29 mouse cellular contexts compared by ENCODE assay signal in the genomic region with DNA sequence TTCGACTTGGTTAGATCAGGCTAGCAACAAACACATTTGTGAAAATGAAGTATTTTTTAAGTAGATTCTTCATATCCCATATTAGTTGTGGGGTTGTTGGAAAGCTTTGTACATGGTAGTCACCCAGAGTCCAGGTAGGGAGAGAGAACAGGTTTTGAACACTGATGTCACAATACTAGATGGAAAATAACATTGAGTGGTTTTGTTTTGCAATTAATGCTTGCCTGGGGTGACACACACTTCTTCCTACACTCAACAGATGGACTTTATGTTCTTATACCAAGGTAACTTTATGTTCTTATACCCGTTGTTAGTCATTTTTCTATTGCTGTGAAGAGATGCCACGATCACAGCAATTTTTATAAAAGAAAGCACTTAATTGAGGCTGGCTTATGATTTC.
"Had no signal": no experiment of that assay in that cellular context is flagged by ENCODE, and none has a peak within 500 bp of the region (broad histone marks: within the 10 kb centered on the region; RNA-seq: fewer than 3 reads in every experiment).

No protein-coding gene starts in this region.

- DNase-seq: cerebellum, adult 2 months; cerebellum, adult 8-10 months; cerebellum, adult 9-10 months; cerebellum, adult 9-11 months; cerebellum, postnatal 10 days; cerebellum, postnatal 14 days; cerebellum, postnatal 25 days; cerebellum, postnatal 36 days; embryo, embryonic 11 days; forebrain, postnatal 0 days; gastrocnemius, adult 2 months; gastrocnemius, postnatal 10 days; gastrocnemius, postnatal 14 days; gastrocnemius, postnatal 25 days; gastrocnemius, postnatal 36 days; heart, adult 11 months; heart, adult 18-20 months; heart, adult 2 months had no signal

- H3K9ac ChIP-seq: embryonic facial prominence, embryonic 12.5 days; embryonic facial prominence, embryonic 13.5 days; embryonic facial prominence, embryonic 15.5 days; forebrain, embryonic 12.5 days; forebrain, embryonic 13.5 days; forebrain, embryonic 15.5 days; forebrain, postnatal 0 days had no signal

- H3K27me3 ChIP-seq: embryonic facial prominence, embryonic 12.5 days; embryonic facial prominence, embryonic 13.5 days; embryonic facial prominence, embryonic 15.5 days; forebrain, embryonic 12.5 days; forebrain, embryonic 13.5 days; forebrain, embryonic 15.5 days had no signal

- H3K4me1 ChIP-seq: embryonic facial prominence, embryonic 12.5 days; embryonic facial prominence, embryonic 15.5 days had no signal

- H3K36me3 ChIP-seq: embryonic facial prominence, embryonic 10.5 days; embryonic facial prominence, embryonic 12.5 days; embryonic facial prominence, embryonic 13.5 days; embryonic facial prominence, embryonic 15.5 days; forebrain, embryonic 10.5 days; forebrain, embryonic 12.5 days; forebrain, embryonic 15.5 days had no signal

- H3K4me3 ChIP-seq: embryonic facial prominence, embryonic 10.5 days; embryonic facial prominence, embryonic 12.5 days; embryonic facial prominence, embryonic 13.5 days; embryonic facial prominence, embryonic 15.5 days; erythroblast, embryonic 14.5 days; forebrain, embryonic 10.5 days; forebrain, embryonic 12.5 days; forebrain, embryonic 13.5 days; forebrain, embryonic 15.5 days; gastrocnemius, adult 2 months; heart, adult 2 months had no signal

- H3K4me2 ChIP-seq: embryonic facial prominence, embryonic 12.5 days; embryonic facial prominence, embryonic 13.5 days; embryonic facial prominence, embryonic 15.5 days; forebrain, embryonic 12.5 days; forebrain, embryonic 13.5 days; forebrain, embryonic 15.5 days had no signal

- ATAC-seq: forebrain, embryonic 13.5 days; forebrain, embryonic 14.5 days; forebrain, embryonic 15.5 days; forebrain, embryonic 16.5 days; forebrain, postnatal 0 days had no signal

- H3K9me3 ChIP-seq: embryonic facial prominence, embryonic 10.5 days; embryonic facial prominence, embryonic 12.5 days; embryonic facial prominence, embryonic 13.5 days; embryonic facial prominence, embryonic 15.5 days; forebrain, embryonic 10.5 days; forebrain, embryonic 12.5 days; forebrain, embryonic 13.5 days; forebrain, embryonic 15.5 days had no signal

- H3K27ac ChIP-seq: embryonic facial prominence, embryonic 10.5 days; embryonic facial prominence, embryonic 12.5 days; embryonic facial prominence, embryonic 15.5 days; forebrain, embryonic 10.5 days; forebrain, embryonic 12.5 days; forebrain, embryonic 13.5 days; forebrain, embryonic 15.5 days; gastrocnemius, adult 2 months; heart, adult 2 months had no signal
